In genomic region chr14:105588029-105588390, GRCm38 (mm10) we compare ENCODE assay signal across 10 mouse cellular contexts.
DNase-seq lines count a peak whose midpoint lies in the region; ATAC-seq and TF ChIP-seq lines count a peak whose summit lies in the region.
"Had no signal": no experiment of that assay in that cellular context is flagged by ENCODE, and none has a peak within 500 bp of the region (broad histone marks: within the 10 kb centered on the region; RNA-seq: fewer than 3 reads in every experiment).

No protein-coding gene starts in this region.

- H3K9ac ChIP-seq in forebrain, embryonic 13.5 days = no peak overlapping the region
- no peak overlapping the region for H3K9ac ChIP-seq in neural tube, embryonic 12.5 days
- no peak overlapping the region for H3K9ac ChIP-seq in kidney, embryonic 14.5 days (ENCODE audit: low read depth, low read length)
- H3K9ac ChIP-seq: liver, embryonic 12.5 days had no signal

- ATAC-seq in forebrain, embryonic 13.5 days = no peak; the same call in 1 of the 2 replicates
- ATAC-seq in neural tube, embryonic 12.5 days (ENCODE audit: low FRiP score, low read depth) = peak; percentile 63
- no peak for ATAC-seq in kidney, embryonic 14.5 days (ENCODE audit: low FRiP score, low TSS enrichment)
- ATAC-seq: liver, embryonic 12.5 days had no signal

- no peaks in the 10 kb centered on the region for H3K36me3 ChIP-seq in forebrain, embryonic 13.5 days (ENCODE audit: poor library complexity, severe bottlenecking)
- H3K36me3 ChIP-seq in limb, embryonic 10.5 days = no peaks in the 10 kb centered on the region
- no peaks in the 10 kb centered on the region for H3K36me3 ChIP-seq in neural tube, embryonic 12.5 days
- H3K36me3 ChIP-seq in kidney, embryonic 14.5 days (ENCODE audit: control insufficient read depth, insufficient read depth, low read length) = no peaks in the 10 kb centered on the region
- H3K36me3 ChIP-seq: liver, embryonic 12.5 days had no signal

- DNase-seq in layer of hippocampus, adult 2 months (ENCODE audit: low spot score in 2 of 2) = no peak
- no peak for DNase-seq in layer of hippocampus, postnatal 25 days (ENCODE audit: extremely low spot score in 1 of 2, low spot score in 1 of 2)
- DNase-seq in limb, embryonic 10.5 days (ENCODE audit: low spot score) = no peak
- DNase-seq in spleen, postnatal 10 days (ENCODE audit: low spot score in 2 of 2) = no peak
- DNase-seq in cerebellum, postnatal 10 days = no peak
- DNase-seq: adrenal gland, postnatal 25 days had no signal

- H3K4me1 ChIP-seq in forebrain, embryonic 13.5 days = peaks cover 25% of the 10 kb centered on the region
- H3K4me1 ChIP-seq in limb, embryonic 10.5 days = peaks cover 55% of the 10 kb centered on the region
- no peaks in the 10 kb centered on the region for H3K4me1 ChIP-seq in neural tube, embryonic 12.5 days
- H3K4me1 ChIP-seq in kidney, embryonic 14.5 days (ENCODE audit: control insufficient read depth, insufficient read depth, low read length) = no peaks in the 10 kb centered on the region
- H3K4me1 ChIP-seq: liver, embryonic 12.5 days had no signal

- H3K27ac ChIP-seq in layer of hippocampus, adult 2 months = peak overlapping the region; percentile 92
- H3K27ac ChIP-seq in forebrain, embryonic 13.5 days = peak overlapping the region; percentile 33
- peak overlapping the region; percentile 54; the same call in 1 of the 2 replicates for H3K27ac ChIP-seq in limb, embryonic 10.5 days
- H3K27ac ChIP-seq in neural tube, embryonic 12.5 days = no peak overlapping the region
- H3K27ac ChIP-seq in kidney, embryonic 14.5 days (ENCODE audit: low read depth, low read length) = no peak overlapping the region
- H3K27ac ChIP-seq: liver, embryonic 12.5 days had no signal

- 0 out of 2 replicates have a peak, but pooled peaks cover 5% of the 10 kb centered on the region for H3K27me3 ChIP-seq in forebrain, embryonic 13.5 days
- no peaks in the 10 kb centered on the region for H3K27me3 ChIP-seq in limb, embryonic 10.5 days (ENCODE audit: low read depth, poor library complexity, severe bottlenecking)
- no peaks in the 10 kb centered on the region for H3K27me3 ChIP-seq in neural tube, embryonic 12.5 days (replicated peaks)
- no peaks in the 10 kb centered on the region for H3K27me3 ChIP-seq in kidney, embryonic 14.5 days (ENCODE audit: control insufficient read depth, insufficient read depth, low read length)
- H3K27me3 ChIP-seq: liver, embryonic 12.5 days had no signal

- H3K9me3 ChIP-seq in forebrain, embryonic 13.5 days (replicated peaks) = no peaks in the 10 kb centered on the region
- no peaks in the 10 kb centered on the region for H3K9me3 ChIP-seq in limb, embryonic 10.5 days (replicated peaks)
- no peaks in the 10 kb centered on the region for H3K9me3 ChIP-seq in neural tube, embryonic 12.5 days
- no peaks in the 10 kb centered on the region for H3K9me3 ChIP-seq in kidney, embryonic 14.5 days (ENCODE audit: control insufficient read depth, low read length)
- H3K9me3 ChIP-seq: liver, embryonic 12.5 days had no signal

- no peak for TF ChIP-seq CTCF in layer of hippocampus, adult 2 months (conservative IDR thresholded peaks at IDR 0.05)

- no peak overlapping the region for H3K4me3 ChIP-seq in layer of hippocampus, adult 2 months
- H3K4me3 ChIP-seq in forebrain, embryonic 13.5 days = no peak overlapping the region
- H3K4me3 ChIP-seq in limb, embryonic 10.5 days = no peak overlapping the region
- H3K4me3 ChIP-seq in neural tube, embryonic 12.5 days = no peak overlapping the region
- no peak overlapping the region for H3K4me3 ChIP-seq in kidney, embryonic 14.5 days (ENCODE audit: low read length)
- H3K4me3 ChIP-seq: liver, embryonic 12.5 days had no signal

- WGBS in forebrain, embryonic 13.5 days = 31% methylated on average over 8 of the region's 8 CpGs
- WGBS in limb, embryonic 10.5 days = 81% methylated on average over 8 of the region's 8 CpGs
- WGBS in neural tube, embryonic 12.5 days = 55% methylated on average over 8 of the region's 8 CpGs
- WGBS in kidney, embryonic 14.5 days = 70% methylated on average over 8 of the region's 8 CpGs

- peak overlapping the region; percentile 31 for H3K4me2 ChIP-seq in forebrain, embryonic 13.5 days
- no peak overlapping the region for H3K4me2 ChIP-seq in neural tube, embryonic 12.5 days (replicated peaks)
- H3K4me2 ChIP-seq in kidney, embryonic 14.5 days (replicated peaks; ENCODE audit: low read depth, low read length) = no peak overlapping the region
- H3K4me2 ChIP-seq: liver, embryonic 12.5 days had no signal

Comparison
In these comparisons a context has a peak if more than half of its experiments do, and no peak if none do; other contexts are left out.
1. H3K27ac ChIP-seq: peak in layer of hippocampus, adult 2 months (single experiment), forebrain, embryonic 13.5 days (single experiment) and limb, embryonic 10.5 days (single experiment); none in neural tube, embryonic 12.5 days (single experiment) and kidney, embryonic 14.5 days (single experiment).